Mouse (Mus musculus) frontal cortex, adult 2 months (tissue): ENCODE measurements around the gene Lyl1. TPM values are rescaled to one million over a fixed set of nuclear protein-coding genes. Genes with fewer than 3 reads are reported as not detected.
A peak's percentile ranks its signal among the peaks of the same experiment; 100 is the strongest.
"Not testable (repeated sequence)": the region's sequence is repeated elsewhere in the genome, so short reads cannot be mapped to it uniquely, and the experiment has no call there.

ENCODE experiments used
- DNase-seq, 2 experiments: peaks; one replicate each; pipeline ENCODE4 v3.0.0; 2022; ENCODE audit warnings: low spot score in 1 of 2; ENCODE audit errors: extremely low spot score in 1 of 2
- polyA plus RNA-seq: library from polyadenylated mRNA; depleted of rRNA; stranded (reverse); fragments of >200 nt; gene quantifications from 2 replicates; pipeline ENCODE4 v1.2.3, GENCODE M21; 2012

Lyl1 gene
- polyA plus RNA-seq, 1 experiment, result 4.1 TPM

DNA sequence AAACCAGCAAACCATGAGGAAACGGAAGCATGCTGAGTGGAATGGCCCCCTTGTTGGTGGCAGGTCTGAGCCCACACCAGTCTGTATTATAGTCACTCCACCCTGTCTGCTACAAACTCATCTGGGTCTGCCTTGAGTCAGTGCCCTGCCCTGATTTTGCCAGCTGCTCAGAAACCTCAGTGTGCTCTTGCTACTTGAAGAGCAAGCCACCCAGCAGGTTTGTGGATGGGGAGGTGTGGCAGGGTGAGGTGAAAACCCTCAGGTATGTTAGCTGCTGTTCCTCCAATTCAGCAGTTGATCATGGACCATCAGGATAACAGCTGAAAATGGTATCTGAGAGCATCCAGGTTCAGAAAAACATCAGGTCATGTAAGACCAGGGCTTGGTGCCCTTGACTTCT is 33.2 kb upstream of the Lyl1 start:
- no peak for DNase-seq

DNA sequence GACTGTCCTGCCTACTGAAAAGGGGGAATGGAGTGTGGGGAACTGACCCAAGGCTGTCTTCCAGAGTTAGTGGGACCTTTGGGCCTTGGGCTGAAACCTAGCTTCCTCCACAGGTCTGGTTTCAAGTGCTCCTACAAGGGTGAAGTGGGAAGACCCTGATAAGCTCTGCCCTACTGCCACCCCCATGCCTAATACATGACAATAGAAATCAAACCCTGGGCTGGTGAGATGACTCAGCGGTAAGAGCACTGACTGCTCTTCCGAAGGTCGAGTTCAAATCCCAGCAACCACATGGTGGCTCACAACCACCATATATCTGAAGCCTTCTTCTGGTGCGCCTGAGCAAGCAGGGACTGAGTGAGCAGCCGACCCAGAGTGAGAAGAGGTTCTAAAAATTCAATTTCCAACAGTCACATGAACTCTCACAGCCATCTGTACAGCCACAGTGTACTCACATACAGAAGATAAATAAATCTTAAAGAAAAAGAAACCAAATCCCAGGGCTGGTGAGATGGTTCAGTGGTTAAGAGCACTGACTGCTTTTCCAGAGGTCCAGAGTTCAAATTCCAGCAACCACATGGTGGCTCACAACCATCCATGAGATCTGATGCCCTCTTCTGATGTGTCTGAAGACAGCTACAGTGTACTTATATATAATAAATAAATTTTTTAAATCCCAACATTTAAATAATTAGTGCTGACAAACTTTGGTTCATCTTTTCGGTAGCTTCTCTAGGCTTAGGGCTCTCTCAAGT is 32.3 kb upstream of the Lyl1 start:
- DNase-seq, result no peak

DNA sequence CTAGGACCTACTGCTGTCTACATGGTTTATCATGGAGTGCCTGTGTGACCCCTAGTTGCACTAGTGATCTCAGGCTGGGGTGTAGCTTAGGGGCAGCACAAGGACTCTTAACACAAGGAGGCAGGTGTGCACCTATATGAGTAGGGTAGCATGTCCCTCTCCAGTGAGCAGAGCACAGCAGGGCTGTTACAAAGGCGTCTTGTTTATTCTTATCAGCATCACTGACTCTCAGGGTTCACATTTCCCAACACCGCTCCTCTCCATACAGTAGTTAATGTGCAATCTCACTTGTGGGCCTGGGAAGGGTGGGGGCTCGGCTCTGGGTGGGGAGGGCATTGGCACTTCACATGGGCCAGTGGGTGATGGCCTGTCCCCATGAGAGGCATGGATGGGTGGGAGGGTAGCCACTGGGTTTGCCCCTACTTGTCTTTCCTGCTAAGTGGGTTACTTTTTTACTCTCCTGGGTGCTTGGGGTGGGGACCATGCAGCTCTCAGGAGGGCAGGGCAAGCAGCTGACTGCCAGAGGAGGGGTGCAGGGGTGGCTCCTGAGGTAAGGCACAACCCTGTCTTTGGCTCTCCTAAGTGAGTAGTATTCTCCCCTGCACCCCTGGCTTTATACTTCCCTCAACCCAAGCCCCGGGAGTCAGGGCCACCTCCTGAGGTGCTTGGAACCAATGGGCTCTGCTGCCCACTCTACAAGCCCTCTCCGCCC is 30.8 kb upstream of the Lyl1 start:
- not testable (repeated sequence) for DNase-seq

DNA sequence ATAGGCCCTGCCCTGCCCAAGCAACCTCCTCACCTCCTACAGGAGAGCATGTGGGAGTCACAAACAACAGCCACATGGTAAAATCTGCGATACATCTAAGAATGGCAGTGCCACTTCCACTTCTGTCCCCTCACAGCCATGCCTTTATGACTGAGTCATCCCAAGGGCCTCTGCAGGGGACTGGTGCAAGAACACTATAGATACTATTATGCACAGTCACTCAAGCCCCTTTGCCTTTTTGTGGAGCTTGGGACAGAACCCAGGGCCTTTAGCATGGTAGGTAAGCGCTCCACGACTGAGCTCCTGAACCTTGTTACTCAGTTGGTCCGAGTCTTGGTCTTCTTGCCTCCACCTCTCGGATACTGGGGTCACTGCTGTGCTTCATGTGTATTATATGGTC is 24.0 kb upstream of the Lyl1 start:
- DNase-seq, result no peak

DNA sequence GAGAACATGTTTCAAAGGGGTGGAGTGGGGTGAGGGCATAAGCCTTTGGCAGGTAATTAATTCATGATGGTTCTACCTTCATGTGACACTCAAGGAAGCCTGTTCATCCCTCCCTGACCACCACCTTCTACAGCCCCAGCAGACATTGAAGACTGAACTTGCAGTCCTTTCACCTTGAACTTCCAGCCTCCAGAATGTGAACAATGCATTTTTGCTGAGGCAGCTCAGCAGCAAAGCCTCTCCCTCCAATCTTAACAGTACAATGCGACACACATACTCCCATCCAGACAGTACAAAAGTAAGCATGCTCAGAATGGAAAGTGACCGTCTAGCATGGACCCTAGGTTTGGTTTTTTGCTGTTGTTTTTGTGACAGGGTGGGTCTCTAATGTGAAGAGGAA is 19.8 kb upstream of the Lyl1 start:
- no peak for DNase-seq

DNA sequence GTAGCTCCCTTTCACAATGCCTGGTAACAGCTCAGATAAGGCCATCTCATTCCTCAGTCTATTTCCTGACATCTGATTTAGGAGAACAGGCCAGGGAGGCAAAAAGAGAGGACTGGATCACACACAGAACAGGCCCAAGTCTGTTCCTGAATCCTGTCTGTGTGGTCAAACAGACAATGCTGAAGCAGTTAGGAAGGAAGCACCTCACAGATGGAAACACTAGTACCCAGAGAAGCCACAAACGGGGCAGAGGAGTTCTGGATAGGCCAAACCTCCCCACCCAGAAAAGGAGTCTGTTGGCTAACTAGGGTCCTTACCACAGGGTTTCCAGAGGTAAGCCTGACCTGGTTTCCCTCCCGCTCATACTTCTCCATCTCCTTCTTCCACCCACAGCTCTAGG is 19.0 kb upstream of the Lyl1 start:
- no peak for DNase-seq

DNA sequence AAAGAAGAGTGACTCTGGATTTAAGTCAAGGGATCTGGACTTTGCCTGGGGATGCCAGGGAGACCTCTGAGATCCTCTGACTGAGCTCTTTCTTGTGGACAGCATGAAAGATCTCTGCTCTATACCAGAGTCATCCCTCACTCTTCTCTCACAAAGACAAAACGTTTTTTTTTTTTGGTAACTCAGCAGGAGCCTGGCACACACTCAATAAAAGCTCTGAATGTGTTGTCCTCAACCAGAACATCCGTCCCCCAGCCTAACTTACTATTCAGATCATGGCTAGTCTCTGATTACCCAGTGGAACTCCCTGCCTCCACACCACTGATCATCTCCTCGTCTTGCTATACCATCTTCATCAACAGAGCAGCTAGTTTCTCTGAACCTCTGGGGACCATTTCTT is 16.7 kb upstream of the Lyl1 start:
- no peak for DNase-seq

DNA sequence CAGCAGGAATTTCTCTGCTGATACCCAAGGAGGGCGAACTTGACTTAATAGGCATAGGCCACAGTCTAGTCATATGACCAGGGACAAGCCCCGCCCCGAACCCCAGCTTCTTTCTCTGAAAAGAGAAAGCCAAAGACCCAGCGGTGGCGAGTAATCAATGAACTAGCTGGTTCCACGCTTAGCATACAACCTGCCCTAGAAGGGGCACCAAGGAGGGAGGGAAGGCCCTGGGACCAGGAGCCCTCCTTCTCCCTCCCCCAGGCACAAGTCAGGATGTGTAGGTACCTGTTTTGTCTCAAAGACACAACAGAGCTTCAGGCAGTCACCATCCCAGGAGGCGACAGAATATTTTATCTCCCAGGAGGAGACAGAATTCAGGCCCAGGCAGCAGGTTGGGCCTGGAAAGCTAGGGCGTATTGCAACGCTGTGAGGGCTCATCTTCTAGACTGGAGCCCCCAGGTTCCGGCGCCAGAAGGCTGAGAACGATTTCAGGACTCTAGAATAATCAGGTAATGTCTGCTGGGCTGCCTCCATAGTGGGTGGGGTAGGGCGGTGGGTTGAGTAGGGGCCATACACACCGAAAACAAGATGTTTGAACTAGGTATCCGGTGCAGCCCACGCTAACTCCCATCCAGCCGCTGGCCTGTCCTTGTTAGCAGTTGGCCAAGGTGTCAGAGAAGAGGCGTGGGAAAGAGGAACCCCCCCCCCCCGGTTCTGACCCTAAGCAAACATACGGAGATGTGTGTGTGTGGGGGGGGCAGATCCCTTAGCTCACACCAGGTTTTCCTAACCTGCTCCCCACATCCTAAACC is 14.9 kb upstream of the Lyl1 start, which contains the start of gene Trmt1:
Trmt1 (plus strand) TSS at position 117 of the 812 bp plus-strand sequence.
- DNase-seq, result peak in 1 of 2 experiments; percentile 61

DNA sequence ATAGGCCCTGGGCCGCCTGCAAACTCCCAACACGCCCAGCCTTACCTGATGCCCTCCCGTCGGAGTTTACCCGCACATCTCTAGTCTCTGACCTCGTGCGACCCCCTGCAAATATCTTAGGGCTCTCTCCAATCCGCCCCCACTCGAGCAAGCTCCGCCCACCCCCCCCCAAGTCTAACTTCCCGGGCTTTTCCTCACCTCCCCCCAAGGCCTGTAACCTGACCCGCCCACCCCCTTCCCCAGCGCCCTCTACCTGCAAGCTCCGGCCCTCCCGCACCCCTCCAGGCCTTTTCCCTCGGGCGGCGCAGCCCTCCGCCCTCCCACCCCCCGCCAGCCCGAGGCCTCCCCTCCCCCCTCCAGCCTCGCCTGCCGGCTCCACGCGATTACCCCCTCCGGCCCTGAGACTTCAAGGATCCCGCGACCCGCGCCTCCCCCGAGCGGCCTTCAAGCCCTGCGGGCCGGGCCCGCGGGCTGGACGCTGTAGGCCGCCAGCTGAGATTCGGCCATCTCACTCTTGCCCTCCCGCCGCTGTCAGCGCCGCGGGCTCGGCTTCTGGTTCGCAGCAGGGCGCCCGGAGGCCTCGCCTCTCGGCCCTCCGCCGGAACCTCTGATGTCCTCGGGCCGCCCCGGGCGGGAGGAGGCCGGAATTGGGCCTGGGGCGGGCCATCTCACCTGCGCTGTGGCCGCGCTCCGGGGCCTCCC is 14.1 kb upstream of the Lyl1 start:
- no peak for DNase-seq

DNA sequence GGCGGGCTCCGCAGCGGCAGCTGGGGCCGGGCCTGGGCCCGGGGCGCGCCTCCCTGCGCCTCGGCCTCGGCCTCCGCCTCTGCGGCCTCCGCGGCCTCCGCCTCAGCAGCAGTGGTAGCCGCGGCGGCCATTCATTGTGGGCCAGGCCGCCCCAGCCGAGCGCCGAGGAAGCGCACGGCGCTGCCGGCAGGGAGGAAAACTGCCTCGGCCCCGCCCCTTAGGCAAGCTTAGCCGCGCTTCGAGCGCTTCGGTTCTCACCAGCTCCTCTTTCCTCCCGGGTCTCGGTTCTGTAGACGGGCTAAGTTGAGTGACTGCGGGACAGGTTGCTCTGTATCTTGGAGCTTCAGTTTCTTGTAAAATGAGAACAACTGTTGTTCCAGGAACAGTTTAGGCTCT is 13.6 kb upstream of the Lyl1 start, which contains the start of gene Nacc1:
Nacc1 (minus strand) TSS at position 158 of the 396 bp plus-strand sequence.
- peak in 1 of 2 experiments; percentile 87 for DNase-seq

DNA sequence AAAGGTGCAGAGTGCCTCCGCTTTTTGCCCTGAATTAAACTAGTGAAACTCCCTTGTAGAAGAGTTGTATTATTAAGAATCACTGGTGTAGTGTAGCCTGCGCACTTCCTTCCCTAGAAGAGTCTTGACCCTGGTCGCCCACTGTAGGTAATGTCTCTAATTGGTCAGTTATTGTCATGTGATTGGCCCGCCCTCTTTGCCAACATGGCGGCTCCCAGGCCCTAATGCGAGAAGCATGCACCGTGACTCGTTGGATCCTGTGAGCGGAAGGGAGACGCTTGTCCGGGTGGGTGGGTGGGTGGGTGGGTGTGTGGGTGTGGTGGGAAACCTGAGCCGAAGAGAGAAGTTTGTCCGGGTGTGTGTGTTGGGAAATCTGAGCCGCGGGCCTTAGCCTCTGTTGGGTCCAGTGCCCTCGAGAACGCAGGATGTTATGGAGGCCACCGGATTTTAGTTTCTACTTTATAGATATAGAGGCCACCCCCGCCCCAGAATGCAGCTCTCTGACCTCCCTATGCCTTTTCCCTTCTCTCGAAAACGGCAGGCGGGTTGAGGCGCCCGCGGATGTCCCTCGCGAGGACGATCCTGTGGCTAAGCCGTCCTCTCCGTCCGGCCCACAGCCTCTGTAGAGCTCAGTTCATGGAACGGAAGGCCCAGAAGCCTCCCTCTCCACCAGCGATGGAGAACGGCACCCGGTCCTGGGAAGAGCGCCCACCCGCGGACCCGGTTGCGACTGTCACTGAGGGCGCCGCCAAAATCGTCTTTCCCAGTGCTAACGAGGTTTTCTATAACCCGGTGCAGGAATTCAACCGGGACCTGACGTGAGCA is 12.0 kb upstream of the Lyl1 start:
- DNase-seq, result peak; percentile 85 to 96

DNA sequence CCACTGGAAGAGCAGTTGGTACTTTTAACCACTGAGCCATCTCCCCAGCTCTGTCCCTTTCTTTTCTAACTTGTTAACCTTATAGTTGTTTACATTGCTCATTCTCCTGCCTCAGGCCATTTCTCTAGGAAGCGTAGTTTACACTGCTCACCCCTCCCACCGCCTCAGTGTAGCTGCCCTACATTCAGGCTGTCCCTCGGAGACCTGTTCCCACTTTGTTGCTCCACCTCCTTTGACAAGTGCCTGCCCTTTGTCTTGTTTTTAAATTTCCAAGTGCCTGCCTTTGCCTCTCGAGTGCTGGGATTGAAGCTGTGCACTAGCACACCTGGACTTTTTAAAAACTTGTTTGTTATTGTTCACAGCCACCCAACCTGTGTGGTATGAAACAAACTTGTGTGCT is 7.9 kb upstream of the Lyl1 start:
- DNase-seq, result no peak

DNA sequence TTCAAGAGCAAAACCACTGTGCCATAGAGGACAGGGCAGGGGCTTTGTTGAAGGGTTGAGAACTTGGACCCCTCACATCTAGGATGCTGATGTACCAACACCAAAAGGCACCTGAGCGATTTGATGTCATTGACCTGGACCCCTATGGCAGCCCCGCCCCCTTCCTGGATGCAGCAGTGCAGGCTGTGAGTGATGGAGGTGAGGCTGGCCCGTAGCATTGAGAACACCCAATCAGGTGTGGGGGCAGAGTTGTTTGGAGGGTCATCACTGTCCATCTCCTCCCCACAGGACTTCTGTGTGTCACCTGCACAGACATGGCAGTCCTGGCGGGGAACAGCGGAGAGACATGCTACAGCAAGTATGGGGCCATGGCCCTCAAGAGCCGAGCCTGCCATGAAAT is 6.1 kb upstream of the Lyl1 start:
- DNase-seq, result no peak

DNA sequence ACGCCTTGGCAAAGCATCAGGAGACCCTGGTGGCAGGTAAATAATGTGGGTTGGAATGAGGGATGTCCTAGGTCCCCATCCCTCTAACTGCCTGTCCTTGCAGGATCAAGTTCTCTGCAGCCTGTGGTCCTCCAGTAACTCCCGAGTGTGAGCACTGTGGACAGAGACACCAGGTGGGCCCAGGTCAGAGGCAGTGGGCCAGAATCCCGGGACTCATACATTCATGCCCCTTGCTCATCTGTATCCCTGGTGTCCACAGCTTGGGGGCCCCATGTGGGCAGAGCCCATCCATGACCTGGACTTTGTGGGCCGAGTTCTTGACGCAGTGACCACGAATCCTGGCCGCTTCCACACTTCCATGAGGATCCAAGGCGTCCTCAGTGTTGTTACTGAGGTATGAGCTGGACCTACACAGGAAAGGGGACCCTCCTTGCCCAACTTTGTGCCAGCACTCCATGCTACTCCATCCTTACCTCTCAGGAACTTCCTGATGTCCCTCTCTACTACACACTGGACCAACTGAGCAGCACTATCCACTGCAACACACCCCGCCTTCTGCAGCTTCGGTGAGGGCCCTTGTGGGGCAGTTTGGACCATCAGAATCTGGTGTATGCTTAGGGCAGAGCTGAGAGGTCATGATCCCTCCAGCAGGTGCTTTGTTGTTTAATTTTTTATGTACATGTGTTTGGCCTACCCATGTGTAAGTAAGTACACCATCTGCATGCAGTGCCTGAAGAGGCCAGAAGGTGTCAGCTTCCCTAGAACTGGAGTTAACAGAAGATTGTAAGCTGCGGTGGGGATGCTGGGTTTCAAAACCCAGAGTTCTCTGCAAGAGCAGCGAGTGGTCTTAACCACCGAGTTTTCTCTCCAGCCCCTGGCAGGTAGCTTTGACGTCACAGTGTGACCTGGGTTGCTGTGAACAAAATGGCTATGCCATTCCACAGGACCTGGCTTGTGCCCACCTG is 3.8 kb upstream of the Lyl1 start:
- peak in 1 of 2 experiments; percentile 61 for DNase-seq

DNA sequence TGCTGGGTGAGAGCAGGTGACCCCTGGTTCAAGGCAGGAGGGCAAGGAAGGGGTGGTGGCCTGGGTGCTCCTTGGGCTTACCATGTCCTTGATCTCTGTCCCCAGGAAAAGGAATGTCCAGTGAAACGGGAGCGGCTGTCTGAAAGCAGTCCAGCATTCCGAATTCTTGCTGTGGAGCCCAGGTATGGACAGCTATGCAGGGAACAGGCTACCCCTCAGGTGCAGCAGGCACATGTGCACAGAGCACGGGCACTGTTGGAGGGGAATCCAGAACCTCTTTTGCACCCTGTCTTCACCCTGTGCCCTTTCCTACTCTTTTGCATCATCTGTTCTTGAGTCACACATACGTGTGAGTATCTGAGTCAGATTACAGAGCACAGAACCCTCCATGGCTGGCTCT is 3.0 kb upstream of the Lyl1 start:
- no peak for DNase-seq

DNA sequence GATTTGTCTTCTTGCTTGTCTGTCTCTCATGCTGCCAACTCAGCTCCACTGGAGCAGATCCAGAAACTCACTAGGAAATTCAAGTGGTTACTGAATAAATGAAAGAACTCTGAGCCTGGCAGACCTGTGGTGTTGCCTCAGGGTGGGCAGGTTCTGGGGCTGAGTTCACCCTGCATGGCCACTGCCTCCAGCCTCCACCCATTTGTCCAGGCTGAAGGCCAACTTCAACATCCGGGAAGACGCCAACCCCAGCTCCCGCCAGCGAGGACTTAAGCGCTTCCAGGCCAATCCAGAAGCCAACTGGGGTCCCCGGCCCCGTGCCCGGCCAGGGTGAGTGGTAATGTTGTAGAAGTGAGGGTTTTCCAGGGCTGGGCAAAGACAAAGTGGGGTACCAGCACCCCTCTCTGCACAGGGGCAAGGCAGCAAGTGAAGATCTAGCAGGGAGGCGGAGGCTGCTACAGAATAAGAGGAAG is 2.3 kb upstream of the Lyl1 start:
- no peak for DNase-seq

DNA sequence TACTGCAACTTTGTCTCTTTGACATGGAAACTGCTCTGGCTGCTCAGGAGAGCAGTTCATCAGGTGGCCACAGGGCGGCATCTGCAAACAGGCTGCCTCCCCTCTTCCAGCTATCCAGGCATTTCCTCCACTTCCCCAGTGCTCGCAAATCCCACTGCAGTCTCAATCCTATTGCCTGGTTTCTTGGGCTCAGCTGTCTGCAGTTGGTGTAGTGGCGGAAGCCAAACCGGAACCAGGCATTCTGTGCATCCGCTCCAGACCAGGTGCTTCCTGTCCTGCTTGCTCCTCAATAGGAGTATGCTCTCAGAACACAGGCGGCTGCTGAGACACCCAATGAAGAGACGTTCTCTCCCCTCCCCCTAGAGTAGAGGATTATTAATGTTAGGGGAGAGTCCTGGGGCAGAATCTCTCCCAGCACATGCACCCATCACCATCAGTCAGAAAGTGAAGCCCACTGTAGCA is 1.4 kb upstream of the Lyl1 start:
- DNase-seq, result peak in 1 of 2 experiments; percentile 69

DNA sequence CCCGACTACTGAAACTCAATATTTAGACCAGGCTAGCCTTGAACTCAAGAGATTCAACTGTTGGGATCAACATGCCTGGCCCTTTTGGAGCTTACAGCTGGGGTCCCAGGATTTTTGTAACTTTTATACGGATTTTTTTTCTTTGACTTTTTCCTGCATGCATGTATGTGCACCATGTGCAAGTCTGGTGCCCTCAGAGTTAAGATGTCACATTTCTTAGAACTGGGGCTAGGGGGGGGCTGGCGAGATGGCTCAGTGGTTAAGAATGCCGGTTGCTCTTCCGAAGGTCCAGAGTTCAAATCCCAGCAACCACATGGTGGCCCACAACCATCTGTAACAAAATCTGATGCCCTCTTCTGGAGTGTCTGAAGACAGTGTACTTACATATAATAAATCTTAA is 731 bp upstream of the Lyl1 start:
- no peak for DNase-seq
